Mouse (Mus musculus) forebrain, embryonic 13.5 days (tissue): ENCODE results near the gene Dennd1c. TPM values are rescaled to one million over a fixed set of nuclear protein-coding genes. Genes with fewer than 3 reads are reported as not detected.

Experiments
- ATAC-seq: fragments of 200-750 bp; cut with Nextera tagmentation; 2 replicates; pipeline ENCODE4 v1.8.0; 2017
- H3K27ac ChIP-seq: fragments of 300-500 bp; sonication (generic); 2 replicates; pipeline ENCODE4 v1.5.1; 2015; ENCODE audit warnings: inconsistent platforms, mild to moderate bottlenecking, moderate library complexity
- H3K27me3 ChIP-seq: fragments of 300-500 bp; sonication (generic); 2 replicates; pipeline ENCODE4 v1.6.1; 2015; ENCODE audit warnings: mild to moderate bottlenecking, inconsistent platforms
- H3K36me3 ChIP-seq: fragments of 300-500 bp; sonication (generic); 2 replicates; pipeline ENCODE4 v1.6.1; 2015; ENCODE audit warnings: mild to moderate bottlenecking, inconsistent platforms; ENCODE audit not compliant: poor library complexity, severe bottlenecking
- H3K4me1 ChIP-seq: fragments of 300-500 bp; sonication (generic); 2 replicates; pipeline ENCODE4 v1.6.1; 2015; ENCODE audit warnings: inconsistent platforms
- H3K4me2 ChIP-seq: fragments of 300-500 bp; sonication (generic); 2 replicates; pipeline ENCODE4 v1.6.1; 2015; ENCODE audit warnings: inconsistent platforms, mild to moderate bottlenecking, moderate library complexity
- H3K4me3 ChIP-seq: fragments of 300-500 bp; sonication (generic); 2 replicates; pipeline ENCODE4 v1.5.1; 2015; ENCODE audit warnings: mild to moderate bottlenecking, inconsistent platforms
- H3K9ac ChIP-seq: fragments of 300-500 bp; sonication (generic); 2 replicates; pipeline ENCODE4 v1.6.1; 2015; ENCODE audit warnings: mild to moderate bottlenecking, inconsistent platforms
- H3K9me3 ChIP-seq: fragments of 300-500 bp; sonication (generic); replicated peaks from 2 replicates; pipeline ENCODE4 v1.6.1; 2016; ENCODE audit warnings: inconsistent platforms
- WGBS: fragments of 180-500 bp; shearing (Covaris S2); methylation state at CpG from one replicate; pipeline ENCODE4 v1.1.7; 2015; 5-methylcytosine and 5-hydroxymethylcytosine counted together
- polyA plus RNA-seq: library from polyadenylated mRNA; unstranded; fragments of >200 nt; fragmentation: Nextera tagmentation; extraction: Ambion mirVana; gene quantifications from 2 replicates; pipeline ENCODE4 v1.2.1, GENCODE M21; 2015

Gene Dennd1c
- polyA plus RNA-seq, 1 experiment from 2014 or later: 4.7 TPM

DNA sequence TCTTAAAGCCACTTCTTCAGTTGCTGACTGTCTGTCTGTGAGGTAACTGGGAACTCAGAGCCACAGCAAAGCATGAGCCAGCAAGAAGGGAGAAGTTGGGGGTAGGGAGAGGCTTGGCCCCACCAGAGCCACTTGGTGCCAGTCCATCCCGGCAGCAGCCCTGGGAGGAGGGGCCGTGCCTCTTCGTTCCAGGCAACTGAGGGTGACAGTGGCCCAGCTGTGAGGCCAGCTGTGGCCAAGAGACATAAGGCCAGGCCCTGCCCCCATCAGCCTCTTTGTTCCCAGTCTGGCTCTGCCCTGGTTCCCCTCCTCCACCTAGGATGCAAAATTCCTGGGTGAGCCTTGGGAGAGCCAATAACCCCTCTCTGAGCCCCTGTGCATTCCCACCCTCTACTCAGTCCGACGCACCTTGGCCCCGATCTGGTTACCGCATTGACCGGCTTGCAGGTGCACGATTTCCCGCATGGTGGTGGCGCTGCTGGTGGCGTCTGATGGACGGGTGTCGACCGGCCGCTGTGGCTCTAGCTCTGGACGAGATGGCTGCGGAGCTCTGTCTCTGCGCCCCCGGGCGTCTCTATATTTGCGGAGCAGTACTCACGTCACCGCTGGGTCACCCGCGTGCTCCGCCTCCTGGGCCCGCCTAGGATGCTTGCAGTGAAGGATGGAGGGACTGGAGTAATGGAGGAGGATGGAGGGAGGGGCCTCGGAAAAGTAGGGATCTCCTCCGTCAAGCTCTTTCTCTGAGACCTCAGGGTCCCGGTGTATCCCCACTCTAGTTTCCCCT is 8.9 kb upstream of the Dennd1c start, which contains the start of gene Tubb4a:
Tubb4a (minus strand) TSS at position 734 of the 784 bp plus-strand sequence.
- peak; percentile 97 for ATAC-seq
- Histone ChIP-seq H3K4me3 (peak within 1 kb of the TSS; percentile 53), H3K4me1 (peaks cover 18% of the 10 kb centered on the region), H3K9me3 (no peaks in the 10 kb centered on the region), H3K27ac (peak within 1 kb of the TSS; percentile 44; the same call in 1 of the 2 replicates), H3K9ac (peak within 1 kb of the TSS; percentile 79), H3K36me3 (peaks cover 24% of the 10 kb centered on the region), H3K27me3 (0 out of 2 replicates have a peak, but pooled peaks cover 3% of the 10 kb centered on the region), H3K4me2 (peak within 1 kb of the TSS; percentile 69)
- 1% methylated on average over 31 of the region's 31 CpGs for WGBS

DNA sequence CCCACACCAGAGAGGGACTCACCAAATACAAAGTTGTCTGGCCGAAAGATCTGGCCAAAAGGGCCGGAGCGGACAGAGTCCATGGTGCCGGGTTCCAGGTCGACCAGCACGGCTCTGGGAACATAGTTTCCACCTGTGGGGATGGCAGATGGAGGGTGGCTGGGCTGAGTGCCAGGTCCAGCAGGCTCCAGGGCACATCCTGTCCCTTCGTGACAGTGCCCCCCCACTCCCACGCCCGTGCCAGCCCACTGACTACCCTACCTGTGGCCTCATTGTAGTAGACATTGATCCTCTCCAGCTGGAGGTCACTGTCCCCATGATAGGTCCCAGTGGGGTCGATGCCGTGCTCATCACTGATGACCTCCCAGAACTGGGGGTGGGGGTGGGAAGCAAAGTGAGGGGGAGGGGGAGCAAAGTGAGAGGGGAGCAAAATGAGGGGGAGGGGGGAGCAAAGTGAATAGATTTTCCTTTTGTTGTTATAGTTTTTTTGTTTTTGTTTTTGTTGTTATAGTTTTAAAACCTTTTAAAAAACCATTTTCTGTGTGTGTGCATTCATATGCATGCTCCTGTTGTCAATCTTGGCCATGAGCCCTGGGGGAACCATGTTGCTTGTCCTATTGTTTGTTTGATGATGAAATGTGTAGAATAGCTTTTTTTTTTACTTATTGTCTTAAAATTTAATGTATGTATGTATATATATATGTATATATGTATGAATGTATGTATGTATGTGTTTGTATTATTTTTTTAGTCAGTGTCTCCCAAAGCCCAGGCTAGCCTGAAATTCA is 7.8 kb upstream of the Dennd1c start:
- WGBS: 93% methylated on average over 11 of the region's 11 CpGs
- Histone ChIP-seq H3K36me3 (peaks cover 33% of the 10 kb centered on the region), H3K27me3 (0 out of 2 replicates have a peak, but pooled peaks cover 3% of the 10 kb centered on the region), H3K9me3 (no peaks in the 10 kb centered on the region), H3K4me3 (peak overlapping the region; percentile 53), H3K4me2 (peak overlapping the region; percentile 69), H3K9ac (no peak overlapping the region), H3K4me1 (peaks cover 18% of the 10 kb centered on the region), H3K27ac (no peak overlapping the region)
- ATAC-seq: no peak

DNA sequence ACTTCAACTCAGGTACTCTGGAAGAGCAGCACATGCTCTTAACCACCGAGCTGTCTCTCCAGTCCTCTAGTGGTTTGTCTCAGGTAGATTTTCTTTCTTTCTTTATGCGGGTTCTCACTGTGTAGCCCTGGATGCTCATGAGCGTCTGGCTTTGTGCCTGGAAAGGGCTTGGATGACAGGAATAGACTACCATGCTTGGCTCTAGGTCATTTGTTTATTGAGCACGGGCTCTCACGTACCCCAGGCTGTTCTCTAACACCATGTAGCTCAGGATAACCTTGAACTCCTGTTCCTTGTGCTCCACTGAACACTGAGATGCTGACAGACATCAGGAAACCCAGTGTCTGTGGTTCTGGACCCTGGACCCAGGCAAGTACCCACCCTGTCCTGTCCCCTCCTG is 4.2 kb upstream of the Dennd1c start:
- Histone ChIP-seq H3K4me1 (peaks cover 14% of the 10 kb centered on the region), H3K36me3 (peaks cover 51% of the 10 kb centered on the region), H3K4me3 (no peak overlapping the region), H3K9ac (no peak overlapping the region), H3K9me3 (no peaks in the 10 kb centered on the region), H3K4me2 (no peak overlapping the region), H3K27me3 (no peaks in the 10 kb centered on the region), H3K27ac (no peak overlapping the region)
- ATAC-seq: no peak
- WGBS: 89% methylated on average over 5 of the region's 5 CpGs

DNA sequence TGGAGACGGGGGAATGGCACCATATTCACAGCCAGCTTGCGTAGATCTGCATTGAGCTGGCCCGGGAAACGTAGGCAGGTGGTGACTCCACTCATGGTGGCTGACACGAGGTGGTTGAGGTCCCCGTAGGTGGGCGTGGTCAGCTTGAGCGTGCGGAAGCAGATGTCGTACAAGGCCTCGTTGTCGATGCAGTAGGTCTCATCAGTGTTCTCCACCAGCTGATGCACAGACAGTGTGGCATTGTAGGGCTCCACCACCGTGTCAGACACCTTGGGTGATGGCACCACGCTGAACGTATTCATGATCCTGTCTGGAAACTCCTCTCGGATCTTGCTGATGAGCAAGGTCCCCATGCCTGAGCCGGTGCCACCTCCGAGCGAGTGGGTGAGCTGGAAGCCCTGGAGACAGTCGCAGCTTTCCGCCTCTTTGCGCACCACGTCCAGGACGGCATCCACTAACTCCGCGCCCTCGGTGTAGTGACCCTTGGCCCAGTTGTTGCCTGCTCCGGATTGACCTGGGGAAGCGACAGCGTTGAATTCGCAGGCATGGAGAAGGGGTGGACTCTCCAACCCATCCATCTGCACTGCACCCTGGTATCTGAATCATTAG is 3.0 kb upstream of the Dennd1c start:
- H3K36me3 ChIP-seq: peaks cover 51% of the 10 kb centered on the region
- 94% methylated on average over 31 of the region's 31 CpGs for WGBS
- no peak for ATAC-seq

DNA sequence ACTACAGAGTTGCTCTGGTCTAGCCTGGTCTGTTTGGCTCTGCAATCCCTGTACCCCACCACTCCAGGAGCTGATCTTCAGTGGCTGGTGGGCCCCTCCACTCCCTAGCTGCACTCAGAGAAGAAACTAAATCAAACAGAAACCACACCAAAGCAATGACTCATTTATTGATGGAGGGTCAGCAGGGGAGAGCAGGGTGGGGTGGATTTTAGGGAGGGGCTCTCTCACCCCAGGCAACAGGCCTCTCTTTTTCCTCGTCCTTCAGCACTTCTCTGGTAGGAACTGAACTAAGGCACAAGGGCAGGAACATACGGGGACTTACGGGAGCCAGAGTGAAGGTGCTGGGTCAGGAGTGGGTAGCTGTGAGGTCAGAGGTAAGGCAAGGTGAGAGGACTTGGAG is 1.6 kb upstream of the Dennd1c start:
- no peak overlapping the region for H3K4me2 ChIP-seq
- H3K4me3 ChIP-seq: no peak overlapping the region
- no peaks in the 10 kb centered on the region for H3K9me3 ChIP-seq
- H3K9ac ChIP-seq: no peak overlapping the region
- no peak for ATAC-seq
- 82% methylated on average over 3 of the region's 3 CpGs for WGBS
- H3K27me3 ChIP-seq: no peaks in the 10 kb centered on the region
- H3K27ac ChIP-seq: no peak overlapping the region
- H3K36me3 ChIP-seq: peaks cover 51% of the 10 kb centered on the region
- 0 out of 2 replicates have a peak, but pooled peaks cover 3% of the 10 kb centered on the region for H3K4me1 ChIP-seq

More for the DNA sequence above, 3.0 kb upstream of the Dennd1c start:
- H3K4me2 ChIP-seq: no peak overlapping the region
- no peak overlapping the region for H3K4me3 ChIP-seq
- H3K9me3 ChIP-seq: no peaks in the 10 kb centered on the region
- no peaks in the 10 kb centered on the region for H3K27me3 ChIP-seq
- H3K4me1 ChIP-seq: peaks cover 7% of the 10 kb centered on the region; the same call in 1 of the 2 replicates
- no peak overlapping the region for H3K27ac ChIP-seq
- no peak overlapping the region for H3K9ac ChIP-seq

DNA sequence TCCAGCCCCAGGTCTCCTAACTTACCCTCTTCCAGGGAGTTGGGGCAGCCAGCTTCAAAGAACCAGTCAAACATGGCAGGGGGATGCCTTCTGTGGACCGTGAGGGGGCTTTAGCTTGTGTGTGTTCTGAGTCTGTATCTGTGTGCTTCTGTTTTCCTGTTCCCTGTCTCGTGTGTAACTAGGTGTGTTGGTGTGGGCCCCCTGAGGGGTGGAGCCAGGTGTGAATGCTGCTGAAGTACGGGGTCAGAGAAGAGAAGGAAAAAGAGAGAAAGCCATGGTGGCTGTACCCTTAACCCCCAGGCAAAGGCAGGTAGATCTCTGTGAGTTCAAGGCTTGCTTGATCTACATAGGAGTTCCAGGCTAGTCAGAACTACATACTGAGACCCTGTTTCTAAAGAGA is 1.4 kb downstream of the Dennd1c start:
- peaks cover 26% of the 10 kb centered on the region for H3K36me3 ChIP-seq
- H3K9me3 ChIP-seq: no peaks in the 10 kb centered on the region
- H3K4me2 ChIP-seq: no peak overlapping the region
- no peak for ATAC-seq
- WGBS: 47% methylated on average over 3 of the region's 3 CpGs
- H3K9ac ChIP-seq: no peak overlapping the region
- no peaks in the 10 kb centered on the region for H3K4me1 ChIP-seq
- no peak overlapping the region for H3K4me3 ChIP-seq
- no peaks in the 10 kb centered on the region for H3K27me3 ChIP-seq
- no peak overlapping the region for H3K27ac ChIP-seq

DNA sequence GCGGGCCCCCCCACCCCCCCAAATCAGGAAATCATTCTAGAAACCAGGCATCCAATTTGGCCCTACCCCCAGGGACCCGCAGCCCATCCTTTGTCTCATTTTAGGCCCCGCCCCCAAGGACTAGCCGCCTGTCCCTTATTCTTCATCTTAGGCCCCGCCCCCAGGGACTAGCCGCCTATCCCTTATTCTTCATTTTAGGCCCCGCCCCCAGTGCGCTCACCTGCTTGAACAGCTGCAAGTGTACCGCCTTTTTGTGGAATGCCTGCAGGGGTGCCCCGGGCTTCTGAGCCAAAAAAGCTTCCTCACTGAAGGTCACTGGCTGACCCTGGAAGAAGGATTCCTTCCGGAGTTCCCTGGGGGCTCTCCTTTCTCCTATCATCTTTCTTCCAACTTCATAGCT is 7.6 kb downstream of the Dennd1c start:
- peak overlapping the region; percentile 29 for H3K4me3 ChIP-seq
- WGBS: 2% methylated on average over 11 of the region's 11 CpGs
- peak; percentile 52 for ATAC-seq
- H3K4me1 ChIP-seq: peaks cover 8% of the 10 kb centered on the region; the same call in 1 of the 2 replicates
- H3K36me3 ChIP-seq: no peaks in the 10 kb centered on the region
- H3K27ac ChIP-seq: no peak overlapping the region
- H3K27me3 ChIP-seq: no peaks in the 10 kb centered on the region
- H3K9me3 ChIP-seq: no peaks in the 10 kb centered on the region
- H3K9ac ChIP-seq: no peak overlapping the region
- H3K4me2 ChIP-seq: peak overlapping the region; percentile 49

DNA sequence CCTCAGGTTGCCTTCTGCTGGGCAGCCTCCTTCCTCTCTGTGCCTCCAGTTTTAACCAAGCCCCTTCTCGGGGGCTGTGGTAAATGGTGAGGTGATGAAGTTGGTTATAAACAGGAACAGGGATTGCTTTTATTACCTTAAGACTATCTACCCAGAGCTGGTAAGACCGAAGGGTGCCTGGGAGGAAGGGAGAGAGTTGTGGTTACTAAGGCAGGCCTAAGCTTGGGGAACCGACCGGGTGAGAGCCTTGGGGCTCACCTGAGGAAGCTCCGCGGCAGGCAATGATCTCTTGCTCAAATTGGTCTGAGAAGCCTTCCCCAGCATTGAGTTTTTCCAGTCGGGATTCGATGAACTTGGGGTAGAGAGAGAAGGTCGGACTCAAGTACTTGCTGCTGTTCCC is 8.0 kb downstream of the Dennd1c start:
- 11% methylated on average over 9 of the region's 9 CpGs for WGBS
- H3K36me3 ChIP-seq: no peaks in the 10 kb centered on the region
- ATAC-seq: no peak
- no peaks in the 10 kb centered on the region for H3K9me3 ChIP-seq
- peak overlapping the region; percentile 29 for H3K4me3 ChIP-seq
- H3K4me2 ChIP-seq: peak overlapping the region; percentile 49
- H3K9ac ChIP-seq: 0 out of 2 replicates have a peak overlapping the region, but pooled peaks have one; percentile 21
- peaks cover 3% of the 10 kb centered on the region; the same call in 1 of the 2 replicates for H3K27me3 ChIP-seq
- H3K27ac ChIP-seq: no peak overlapping the region
- H3K4me1 ChIP-seq: peaks cover 8% of the 10 kb centered on the region; the same call in 1 of the 2 replicates

DNA sequence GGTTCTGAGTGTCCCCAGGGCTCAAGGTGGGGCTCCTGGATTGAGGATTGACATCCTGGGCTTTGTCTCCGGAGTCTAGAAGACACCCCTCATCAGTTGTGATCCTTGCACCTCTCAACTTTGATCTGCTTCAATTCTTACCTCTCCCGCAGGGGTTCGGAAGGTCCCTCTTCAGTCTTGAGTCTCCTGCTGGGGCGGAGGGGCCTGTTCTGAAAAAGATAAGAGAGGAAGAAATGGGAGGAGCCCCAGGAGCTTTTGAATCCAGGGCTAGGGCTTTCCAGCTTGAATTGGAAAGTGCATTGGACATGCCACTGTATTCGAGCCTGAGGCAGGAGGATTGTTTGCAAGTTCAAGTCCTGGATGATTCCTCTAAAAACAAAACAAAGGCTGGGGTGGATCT is 11.4 kb downstream of the Dennd1c start:
- peaks cover 15% of the 10 kb centered on the region for H3K4me1 ChIP-seq
- no peaks in the 10 kb centered on the region for H3K9me3 ChIP-seq
- WGBS: 59% methylated on average over 5 of the region's 5 CpGs
- ATAC-seq: no peak
- H3K4me2 ChIP-seq: no peak overlapping the region
- no peak overlapping the region for H3K4me3 ChIP-seq
- no peaks in the 10 kb centered on the region for H3K36me3 ChIP-seq
- no peak overlapping the region for H3K27ac ChIP-seq
- H3K27me3 ChIP-seq: peaks cover 31% of the 10 kb centered on the region
- H3K9ac ChIP-seq: no peak overlapping the region

DNA sequence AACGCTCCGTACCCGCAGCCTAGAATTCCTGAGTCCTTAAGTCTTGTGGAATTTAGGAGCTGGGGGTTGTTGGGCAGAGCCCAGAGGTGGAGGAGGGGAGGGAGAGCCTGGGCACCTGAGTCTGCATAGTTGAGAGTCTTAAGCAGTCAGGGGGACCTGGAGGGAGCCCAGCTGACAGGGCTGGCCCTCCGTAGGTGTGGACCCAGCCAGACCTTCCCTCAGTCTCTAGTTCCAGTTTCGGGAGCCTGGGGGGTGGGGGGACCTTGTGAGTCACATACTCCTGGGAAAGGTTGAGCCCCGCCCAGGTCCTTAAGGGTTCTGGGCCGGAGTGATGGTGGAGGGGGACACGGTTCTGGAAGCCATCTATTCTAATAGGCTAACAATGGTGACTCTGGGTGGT is 15.3 kb downstream of the Dennd1c start:
- no peak for ATAC-seq
- 8% methylated on average over 8 of the region's 8 CpGs for WGBS

DNA sequence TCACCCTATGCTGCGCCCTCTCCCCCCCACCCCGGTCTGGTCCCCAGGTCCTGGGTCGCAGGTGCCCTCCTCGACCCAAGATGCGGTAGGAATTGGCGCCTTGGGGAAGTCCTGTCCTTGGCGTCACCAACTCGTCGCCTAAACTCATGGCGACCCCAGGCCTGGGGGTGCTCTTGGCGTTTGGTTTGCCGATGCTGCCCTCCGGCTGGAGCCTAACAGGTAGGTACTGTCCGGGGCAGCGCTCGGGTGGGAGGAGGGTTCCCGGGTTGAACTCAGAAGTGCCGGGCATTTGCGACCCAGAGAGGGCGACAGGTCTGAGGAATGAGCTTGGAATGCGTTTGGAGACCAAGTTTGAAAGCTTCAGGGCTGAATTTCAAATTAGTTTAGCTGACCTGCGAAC is 15.8 kb downstream of the Dennd1c start:
- Histone ChIP-seq H3K4me2 (peak overlapping the region; percentile 50), H3K27me3 (peaks cover 42% of the 10 kb centered on the region), H3K9ac (no peak overlapping the region), H3K4me3 (peak overlapping the region; percentile 32; the same call in 1 of the 2 replicates), H3K36me3 (peaks cover 2% of the 10 kb centered on the region; the same call in 1 of the 2 replicates), H3K27ac (no peak overlapping the region), H3K4me1 (peaks cover 28% of the 10 kb centered on the region), H3K9me3 (no peaks in the 10 kb centered on the region)
- under 1% methylated on average over 22 of the region's 22 CpGs for WGBS
- no peak for ATAC-seq

More for the DNA sequence above, 15.3 kb downstream of the Dennd1c start:
- Histone ChIP-seq H3K27me3 (peaks cover 42% of the 10 kb centered on the region), H3K27ac (no peak overlapping the region), H3K36me3 (no peaks in the 10 kb centered on the region), H3K4me1 (peaks cover 27% of the 10 kb centered on the region), H3K4me3 (no peak overlapping the region), H3K9ac (no peak overlapping the region), H3K4me2 (no peak overlapping the region), H3K9me3 (no peaks in the 10 kb centered on the region)
